Mouse (Mus musculus) ES-E14 (cell line): Measurements from ENCODE around the gene Cntn3. TPM values are rescaled to one million over a fixed set of nuclear protein-coding genes. Genes with fewer than 3 reads are reported as not detected.

Source experiments
- DNase-seq: peaks from one replicate; pipeline ENCODE4 v3.0.0-alpha.2; 2013; ENCODE audit warnings: low read depth, low spot score
- H3K27ac ChIP-seq: 2 replicates; pipeline ENCODE4 v1.5.1; 2012; ENCODE audit warnings: low read depth, mild to moderate bottlenecking, low read length, moderate library complexity, mixed read lengths; ENCODE audit not compliant: poor library complexity, insufficient read depth, severe bottlenecking
- H3K36me3 ChIP-seq: 2 replicates; pipeline ENCODE4 v1.6.1; 2012; ENCODE audit warnings: mild to moderate bottlenecking, low read length, moderate library complexity, mixed read lengths; ENCODE audit not compliant: control insufficient read depth, poor library complexity, insufficient read depth, severe bottlenecking
- H3K4me1 ChIP-seq, 2 experiments: fragments of 150-350 bp in 1 of 2; sonication (generic) in 1 of 2; 2 replicates each; pipeline ENCODE4 v1.6.1; 2012; ENCODE audit warnings: low read length in 2 of 2, mild to moderate bottlenecking in 1 of 2, mixed read lengths in 1 of 2; ENCODE audit not compliant: control insufficient read depth in 2 of 2, insufficient read depth in 2 of 2, poor library complexity in 1 of 2
- H3K4me3 ChIP-seq, 2 experiments: fragments of 150-350 bp in 1 of 2; sonication (generic) in 1 of 2; 2 replicates each; pipeline ENCODE4 v1.5.1; 2012; ENCODE audit warnings: low read length in 2 of 2, low read depth in 1 of 2, mild to moderate bottlenecking in 1 of 2, mixed read lengths in 1 of 2; ENCODE audit not compliant: insufficient read depth in 1 of 2, poor library complexity in 1 of 2, severe bottlenecking in 1 of 2
- H3K9ac ChIP-seq: 2 replicates; pipeline ENCODE4 v1.6.1; 2012; ENCODE audit warnings: low read depth, mild to moderate bottlenecking, low read length, mixed read lengths; ENCODE audit not compliant: poor library complexity, insufficient read depth, severe bottlenecking
- H3K9me3 ChIP-seq: fragments of 150-350 bp; sonication (generic); 2 replicates; pipeline ENCODE4 v1.6.1; 2012; ENCODE audit warnings: low read depth, mild to moderate bottlenecking, low read length; ENCODE audit not compliant: control insufficient read depth, insufficient read depth
- CHD2 ChIP-seq: IDR thresholded peaks from 2 replicates; pipeline ENCODE4 v1.6.1; 2014; ENCODE audit warnings: mild to moderate bottlenecking, low read depth, low read length, inconsistent platforms
- HCFC1 ChIP-seq: IDR thresholded peaks from 2 replicates; pipeline ENCODE4 v1.6.1; 2012; ENCODE audit warnings: low read length, inconsistent platforms, borderline replicate concordance; ENCODE audit not compliant: insufficient read depth
- MAFK ChIP-seq: IDR thresholded peaks from 2 replicates; pipeline ENCODE4 v1.6.1; 2014; ENCODE audit warnings: mild to moderate bottlenecking, low read depth, low read length, inconsistent platforms; ENCODE audit not compliant: insufficient read depth
- ZC3H11A ChIP-seq: IDR thresholded peaks from 2 replicates; pipeline ENCODE4 v1.6.1; 2012; ENCODE audit warnings: low read depth, mild to moderate bottlenecking, inconsistent platforms, low read length, borderline replicate concordance
- ZNF384 ChIP-seq: IDR thresholded peaks from 2 replicates; pipeline ENCODE4 v1.6.1; 2012; ENCODE audit warnings: low read depth, low read length, inconsistent platforms
- in situ Hi-C, 2 experiments: fragments of 600-800 bp; cut with MboI; formaldehyde crosslinking; loops; one replicate each; pipeline ENCODE4 v1.15.1; 2025; ENCODE audit warnings: low sequenced_read_pairs in 2 of 2, inconsistent platforms in 1 of 2; ENCODE audit not compliant: unreplicated experiment in 2 of 2
- total RNA-seq: library from RNA; depleted of rRNA; stranded (reverse); fragments of 300-350 nt; gene quantifications from 2 replicates; pipeline ENCODE4 v1.2.3, GENCODE M21; 2012

The Cntn3 gene
- total RNA-seq, 1 experiment, result 0.27 TPM

DNA sequence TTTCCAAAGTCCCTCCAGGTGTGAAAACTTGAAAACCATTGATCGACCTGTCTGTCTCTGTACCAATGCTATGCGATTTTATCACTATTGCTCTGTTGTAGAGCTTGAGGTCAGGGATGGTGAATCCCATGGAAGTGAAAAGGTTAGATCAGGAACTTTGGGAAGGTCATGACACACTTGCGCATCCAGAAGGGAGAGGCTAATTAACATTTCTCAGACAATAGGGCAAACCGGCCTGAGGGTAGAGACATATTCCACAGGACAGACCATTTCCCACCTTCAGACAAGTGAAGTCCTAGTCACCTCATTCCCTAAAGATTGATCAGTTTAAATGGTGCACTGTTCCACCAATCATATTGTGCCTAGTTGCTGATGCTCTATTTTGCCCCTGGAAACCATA is 451.2 kb downstream of the Cntn3 start:
- DNase-seq, result no peak
- H3K27ac ChIP-seq, result no peak overlapping the region
- TF ChIP-seq ZC3H11A, result no peak
- no peak for TF ChIP-seq HCFC1
- TF ChIP-seq CHD2, result no peak
- no peak for TF ChIP-seq ZNF384
- TF ChIP-seq MAFK, result no peak
- H3K4me3 ChIP-seq, result no peak overlapping the region
- no peaks in the 10 kb centered on the region for H3K9me3 ChIP-seq
- in situ Hi-C loops, result no loop called here
- H3K4me1 ChIP-seq, result no peaks in the 10 kb centered on the region
- H3K9ac ChIP-seq, result no peak overlapping the region
- no peaks in the 10 kb centered on the region for H3K36me3 ChIP-seq

GRCm38 (mm10) chr6:102120003-102120402 is 452.9 kb downstream of the Cntn3 start:
- TF ChIP-seq ZNF384 (no peak), CHD2 (no peak), MAFK (no peak), ZC3H11A (no peak), HCFC1 (no peak)
- Histone ChIP-seq H3K4me3 (no peak overlapping the region), H3K9me3 (no peaks in the 10 kb centered on the region), H3K36me3 (no peaks in the 10 kb centered on the region), H3K27ac (no peak overlapping the region), H3K9ac (no peak overlapping the region), H3K4me1 (no peaks in the 10 kb centered on the region)
- in situ Hi-C loops, result no loop called here
- no peak for DNase-seq

- no peaks in the 10 kb centered on the region for H3K4me1 ChIP-seq
- no peaks in the 10 kb centered on the region for H3K9me3 ChIP-seq
- in situ Hi-C loops, result no loop called here
- TF ChIP-seq CHD2 (no peak), ZNF384 (no peak), MAFK (no peak), HCFC1 (no peak), ZC3H11A (no peak)
- no peak overlapping the region for H3K27ac ChIP-seq
- DNase-seq, result no peak
- no peak overlapping the region for H3K9ac ChIP-seq
- no peaks in the 10 kb centered on the region for H3K36me3 ChIP-seq
- no peak overlapping the region for H3K4me3 ChIP-seq
Observed at GRCm38 (mm10) chr6:102113629-102114028, 459.3 kb downstream of the Cntn3 start.
